Mouse (Mus musculus) T-helper 17 cell (primary cell): ENCODE data around the gene Mesp1.

Experiments used
- in situ Hi-C, 2 experiments: fragments of 300-600 bp; cut with MboI, MseI; formaldehyde crosslinking; loops; 1 replicate in 1 of 2; 2 replicates in 1 of 2; pipeline ENCODE4 v1.15.1; 2025; ENCODE audit warnings: high pct_unique_total_duplicates in 2 of 2

Mesp1 gene

DNA sequence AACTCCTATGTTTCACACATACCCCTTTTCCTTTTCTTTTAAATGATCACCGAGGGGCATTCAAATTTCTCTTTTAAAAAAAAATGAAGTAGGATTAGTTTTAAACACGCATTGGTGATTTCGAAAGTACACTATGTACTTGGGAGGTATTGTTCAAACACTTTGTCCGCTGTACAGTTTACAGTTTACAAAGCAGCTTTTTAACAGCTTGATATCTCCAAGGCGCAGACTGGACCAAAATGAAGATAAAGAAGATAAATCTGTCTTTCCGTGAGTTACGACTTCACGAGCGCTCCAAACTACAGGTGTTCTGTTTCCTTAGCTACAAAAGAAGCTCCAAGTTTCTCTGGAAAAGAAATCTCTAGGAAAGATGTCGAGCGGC, 51.3 kb downstream of the Mesp1 start:
- in situ Hi-C loops = no loop called here
